Mouse (Mus musculus) liver, adult 2 months (tissue): Measurements from ENCODE around the gene Mto1.

Source experiments
- CTCF ChIP-seq: fragments of 200-500 bp; IDR thresholded peaks from 2 replicates; pipeline ENCODE4 v1.5.1; 2011; ENCODE audit warnings: low read depth, low read length, control low read depth
- POLR2A ChIP-seq: fragments of 200-500 bp; IDR thresholded peaks from 2 replicates; pipeline ENCODE4 v1.6.1; 2011; ENCODE audit warnings: low read length, control low read depth; ENCODE audit not compliant: insufficient read depth; ENCODE audit errors: extremely low read depth

- TF ChIP-seq CTCF = no peak
- TF ChIP-seq POLR2A = no peak
Observed at GRCm38 (mm10) chr9:78477021-78477551, 29.1 kb downstream of the Mto1 start.
